Mouse (Mus musculus) layer of hippocampus, adult 9-10 months (tissue): ENCODE results near the gene Actr10.

Source experiments
- DNase-seq: peaks from one replicate; pipeline ENCODE4 v3.0.0; 2022; ENCODE audit warnings: low spot score

Actr10 gene

DNA sequence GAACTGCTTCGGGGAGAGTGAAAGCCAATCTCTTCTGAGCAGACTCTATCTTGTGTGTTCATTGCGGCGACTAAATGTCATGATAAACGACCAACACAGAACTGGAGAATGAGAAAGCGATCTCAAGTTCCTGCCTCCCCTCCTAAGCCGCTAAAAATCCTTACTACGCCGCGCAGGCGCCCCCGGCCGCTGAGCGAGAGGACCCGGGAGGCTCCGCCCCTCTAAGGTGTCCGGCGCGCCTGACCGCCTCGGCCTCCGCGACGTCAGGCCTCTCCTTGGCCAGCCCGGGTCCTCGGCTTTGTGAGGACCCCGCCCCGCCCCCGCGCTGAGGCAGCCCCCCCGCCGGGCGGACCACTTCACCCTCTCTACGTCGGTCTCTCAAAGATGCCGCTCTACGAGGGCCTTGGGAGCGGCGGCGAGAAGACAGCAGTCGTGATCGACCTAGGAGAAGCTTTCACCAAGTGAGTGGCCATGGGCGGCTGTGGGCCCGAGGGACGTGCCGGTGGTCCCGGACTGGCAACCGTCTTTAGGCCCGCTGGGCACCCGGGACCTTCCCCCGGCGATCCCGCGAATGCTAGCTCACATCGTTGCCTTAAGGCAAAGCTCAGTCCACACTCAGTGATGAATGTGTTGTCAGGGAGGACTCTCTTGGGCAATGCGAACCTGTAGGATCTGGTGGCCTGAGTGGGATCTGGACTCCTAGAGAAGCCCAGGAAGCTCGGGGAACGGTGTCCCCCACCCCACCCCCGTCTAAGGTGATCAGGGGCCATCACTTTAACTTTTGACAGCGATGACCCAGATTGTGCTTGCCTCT, at the start of gene Actr10:
Gene Actr10, plus strand, starts transcription at position 287 of the 814 bp plus-strand sequence.
- DNase-seq: peak; percentile 55

DNA sequence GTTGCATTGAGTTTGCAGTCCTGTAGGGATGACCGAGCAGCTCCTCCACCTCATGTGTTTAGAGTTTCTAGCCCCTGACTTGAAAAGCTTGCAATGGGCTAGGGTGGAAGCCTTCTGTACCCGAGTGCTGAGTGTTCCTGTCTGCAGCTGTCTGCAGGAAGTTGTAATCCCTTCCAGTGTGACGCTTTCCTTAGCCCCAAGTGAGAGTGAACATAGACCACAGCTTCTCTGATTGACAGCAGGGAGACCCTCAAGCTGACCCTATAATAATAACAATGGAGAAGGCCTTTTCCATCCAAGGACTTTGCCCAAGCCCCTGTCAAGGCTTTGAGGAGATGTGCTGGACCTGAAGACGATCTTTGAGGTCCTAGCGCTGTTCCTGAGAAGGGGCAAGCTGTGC, 47.3 kb upstream of the Actr10 start:
- no peak for DNase-seq

DNA sequence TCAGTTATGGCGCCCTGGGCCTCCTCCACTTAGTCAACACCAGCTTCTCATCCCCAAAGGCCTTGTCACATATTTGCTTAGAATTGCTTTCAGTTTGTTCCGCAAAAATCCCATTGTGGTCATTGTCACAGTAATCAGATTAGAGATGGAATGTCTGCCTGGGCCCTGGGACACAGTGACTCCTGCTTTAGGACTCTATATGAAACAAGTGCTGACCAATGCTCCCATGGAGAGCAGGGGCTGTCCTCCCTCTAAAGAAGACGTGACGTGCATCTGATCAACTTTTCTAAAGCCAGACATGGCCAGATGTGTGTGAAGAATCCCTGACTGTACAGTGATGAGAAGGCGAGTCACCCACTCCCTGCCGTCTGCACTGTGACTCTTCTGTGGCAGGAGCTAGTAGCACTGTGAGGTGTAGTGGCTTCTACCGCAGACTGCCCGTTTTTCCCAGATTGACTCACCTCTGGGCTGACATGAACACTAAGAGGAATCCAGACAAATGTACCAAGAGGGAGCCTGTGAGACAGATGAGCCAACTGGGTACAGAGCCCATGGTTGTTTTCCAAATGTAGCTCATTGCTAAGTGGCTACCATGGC, 46.7 kb upstream of the Actr10 start:
- no peak for DNase-seq

DNA sequence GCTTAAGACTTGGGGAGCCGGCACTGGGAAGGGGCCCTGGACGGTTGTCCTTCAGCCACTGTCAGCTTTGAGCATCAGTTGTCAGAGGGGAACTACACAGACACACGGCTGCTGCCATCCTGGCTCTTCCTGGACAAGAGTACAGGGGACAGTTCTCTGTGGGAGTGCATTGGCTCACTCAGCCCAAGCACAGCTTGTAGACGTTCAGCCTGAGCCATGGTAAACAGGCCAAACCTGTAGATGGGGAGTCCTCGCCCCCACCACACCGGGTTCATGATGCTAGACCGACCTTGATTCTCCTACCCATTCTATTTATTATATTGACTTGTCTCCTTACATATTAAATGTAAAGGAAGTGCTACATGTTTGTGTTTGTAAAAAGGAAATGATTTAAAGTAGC, 42.4 kb upstream of the Actr10 start:
- DNase-seq: no peak

DNA sequence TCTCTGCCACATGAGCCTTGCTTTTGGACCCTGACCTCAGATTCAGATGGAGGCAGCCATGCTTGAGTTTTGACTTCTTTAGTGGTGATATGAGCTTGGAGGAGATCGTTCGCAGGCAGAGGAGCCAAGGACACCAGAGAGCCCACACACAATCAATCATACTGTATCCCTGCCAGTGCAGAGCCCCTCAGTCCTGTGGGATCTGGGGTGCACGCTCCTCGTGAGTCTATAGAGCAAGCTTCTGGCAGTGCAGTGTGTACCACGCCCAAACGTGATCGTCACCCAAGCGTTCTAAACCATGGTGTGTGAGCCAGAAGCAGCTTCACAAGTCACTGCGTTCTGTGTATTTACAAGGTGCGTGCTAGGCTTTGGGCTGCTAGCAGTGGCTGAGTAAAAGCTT, 41.6 kb upstream of the Actr10 start:
- DNase-seq: no peak

DNA sequence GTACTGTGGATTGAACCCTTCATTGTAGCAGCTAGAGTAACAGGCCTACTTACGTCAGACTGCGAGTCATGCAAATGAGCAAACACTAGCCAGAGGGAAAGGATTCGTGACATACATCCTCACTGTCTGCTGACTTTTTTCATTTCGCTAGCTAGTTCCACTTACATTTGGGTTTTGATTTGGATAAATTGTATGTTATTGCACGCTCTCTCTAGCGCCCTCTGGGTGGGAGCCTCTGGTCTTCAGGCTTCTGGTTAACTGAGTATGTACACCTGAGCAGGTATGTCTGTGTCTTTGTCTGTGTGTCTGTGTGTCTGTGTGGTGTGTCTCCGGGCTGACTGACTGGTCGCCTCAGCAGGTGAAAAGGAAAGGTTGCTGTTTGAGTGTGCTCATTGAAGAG, 40.2 kb upstream of the Actr10 start:
- DNase-seq: no peak

DNA sequence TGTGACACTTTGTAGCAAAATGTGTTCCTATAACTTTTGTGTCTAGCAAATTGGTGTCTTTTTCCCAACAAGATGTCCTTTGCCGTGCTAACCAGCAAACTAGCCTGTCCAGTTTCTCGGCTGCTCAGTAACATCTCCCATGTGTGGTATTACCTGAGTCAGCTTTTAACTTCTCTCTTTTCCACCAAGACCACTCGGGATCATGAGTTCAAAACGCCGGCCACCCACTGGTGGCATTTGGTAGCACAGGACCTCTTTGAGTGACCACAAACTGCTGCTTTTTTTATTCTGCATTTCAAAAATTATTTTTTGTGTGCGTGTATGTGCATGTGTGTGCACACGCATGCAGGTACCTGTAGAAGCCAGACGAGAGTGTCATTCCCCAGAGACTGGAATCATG, 39.2 kb upstream of the Actr10 start:
- DNase-seq: no peak

DNA sequence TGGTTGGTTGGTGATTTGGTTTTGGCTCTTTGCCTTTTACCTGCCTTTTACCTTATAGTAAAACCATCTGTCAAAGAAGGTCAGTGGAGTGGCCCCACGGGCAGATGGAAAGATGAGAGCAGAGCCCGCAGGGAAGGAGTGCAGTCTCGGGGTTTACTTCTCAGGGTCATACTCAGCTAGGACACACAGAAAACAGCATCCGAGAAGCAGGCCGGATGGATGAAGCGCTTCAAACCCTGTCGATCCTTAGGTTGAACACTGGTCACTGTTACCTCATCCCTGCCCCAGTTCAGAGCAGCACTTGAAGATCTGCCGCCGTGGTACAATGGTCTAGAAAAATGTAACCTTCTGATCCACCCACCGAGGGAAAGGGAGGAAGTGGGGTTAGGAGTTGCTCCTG, 33.2 kb upstream of the Actr10 start:
- DNase-seq: no peak

DNA sequence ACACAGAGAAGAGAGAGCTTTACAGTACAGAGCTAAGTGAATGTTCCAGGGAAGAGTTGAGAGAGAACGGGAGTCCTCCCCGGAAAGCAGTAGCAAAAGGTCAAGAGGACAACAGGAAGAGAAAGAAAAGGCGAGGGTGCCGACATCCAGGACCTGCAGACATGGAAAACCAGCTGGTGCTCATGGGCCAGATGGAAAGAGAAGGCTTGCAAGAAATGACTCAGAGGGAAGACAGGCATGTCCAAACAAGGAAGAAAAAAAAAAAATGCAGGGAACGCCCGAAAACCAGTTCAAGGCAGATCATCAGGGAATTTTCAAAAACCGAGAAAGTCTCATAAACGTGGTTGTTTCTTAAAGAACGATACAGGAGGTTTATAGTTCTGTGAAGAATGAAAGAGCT, 30.8 kb upstream of the Actr10 start:
- no peak for DNase-seq

DNA sequence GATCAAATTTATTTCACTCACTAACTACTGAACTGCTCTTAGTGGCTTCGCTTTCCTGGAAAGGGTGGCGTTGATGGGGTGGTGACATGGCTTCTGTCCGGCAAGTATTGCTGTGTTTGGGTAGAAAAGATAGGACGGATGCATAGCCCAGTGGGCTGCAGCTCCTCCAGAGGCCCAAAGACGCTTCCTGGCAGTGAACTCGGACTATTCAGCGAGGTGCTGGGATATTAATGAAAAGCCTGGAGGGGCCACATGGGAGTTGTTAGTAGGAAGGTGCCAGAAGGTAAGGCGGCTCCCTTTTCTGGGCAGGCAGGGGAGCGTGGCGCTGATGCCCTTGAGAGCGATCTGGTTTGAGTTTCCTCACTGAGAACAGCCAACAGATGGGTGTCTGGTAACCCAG, 30.0 kb upstream of the Actr10 start:
- no peak for DNase-seq

DNA sequence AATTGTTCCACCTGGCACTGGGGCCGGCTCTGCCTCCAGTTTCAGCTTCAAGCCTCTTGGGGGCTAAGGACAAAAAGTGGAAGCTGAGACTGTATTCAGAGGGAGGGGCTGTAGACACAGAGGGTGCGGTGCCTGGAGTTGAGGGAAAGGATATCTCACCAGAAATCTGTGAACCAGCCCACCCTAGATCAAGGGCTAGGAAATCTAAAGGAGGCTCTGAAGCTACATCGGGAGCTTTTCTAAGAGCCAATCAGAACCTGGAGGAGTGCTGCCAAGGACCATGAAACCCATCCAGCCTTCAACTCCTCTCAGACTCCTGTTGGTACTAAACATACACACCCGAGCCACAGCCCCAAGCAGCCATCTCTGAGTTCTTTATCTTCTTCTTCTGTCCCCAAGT, 29.6 kb upstream of the Actr10 start:
- DNase-seq: no peak

DNA sequence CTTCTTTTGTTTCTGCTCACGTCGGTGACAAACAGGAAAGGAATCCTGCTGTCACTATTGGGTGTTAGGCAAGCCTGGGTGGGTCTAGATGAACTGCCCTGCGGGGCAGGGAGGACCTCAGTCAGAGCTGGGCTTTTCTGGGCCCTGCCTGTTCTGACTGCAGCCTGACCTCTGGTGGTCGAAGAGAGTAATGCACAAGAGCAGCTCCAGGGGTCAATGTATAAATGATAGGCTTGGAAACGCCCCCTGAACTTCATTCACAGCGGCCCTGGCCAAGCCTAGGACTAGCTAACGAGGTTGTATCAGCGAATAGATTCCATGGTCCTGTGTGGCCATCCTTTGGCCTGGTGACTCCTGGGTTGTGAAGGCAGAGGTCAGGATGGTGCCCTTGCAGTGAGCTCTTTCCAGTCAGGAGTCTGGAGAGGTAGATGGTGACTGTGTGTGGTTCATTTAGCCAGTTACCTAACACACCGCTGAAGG, 27.4 kb upstream of the Actr10 start:
- peak; percentile 53 for DNase-seq

DNA sequence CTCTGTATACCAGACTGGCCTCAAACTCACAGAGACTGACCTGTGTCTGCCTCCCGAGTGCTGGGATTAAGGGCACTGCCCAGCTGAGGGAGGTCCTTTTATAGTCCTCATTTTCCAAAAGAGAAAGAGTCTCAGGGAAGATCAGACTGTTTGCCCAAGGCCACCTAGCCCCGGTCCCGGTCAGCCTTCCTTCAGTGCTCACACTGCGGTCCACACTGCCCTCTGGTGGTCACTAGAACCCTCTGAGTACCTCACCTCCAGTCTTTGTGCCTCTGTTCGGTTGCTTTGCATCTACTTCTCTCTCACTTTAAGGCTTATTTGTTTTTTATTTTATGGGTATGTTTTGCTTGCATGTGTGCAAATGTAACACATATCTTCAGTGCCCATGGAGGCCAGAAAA, 26.6 kb upstream of the Actr10 start:
- DNase-seq: no peak

DNA sequence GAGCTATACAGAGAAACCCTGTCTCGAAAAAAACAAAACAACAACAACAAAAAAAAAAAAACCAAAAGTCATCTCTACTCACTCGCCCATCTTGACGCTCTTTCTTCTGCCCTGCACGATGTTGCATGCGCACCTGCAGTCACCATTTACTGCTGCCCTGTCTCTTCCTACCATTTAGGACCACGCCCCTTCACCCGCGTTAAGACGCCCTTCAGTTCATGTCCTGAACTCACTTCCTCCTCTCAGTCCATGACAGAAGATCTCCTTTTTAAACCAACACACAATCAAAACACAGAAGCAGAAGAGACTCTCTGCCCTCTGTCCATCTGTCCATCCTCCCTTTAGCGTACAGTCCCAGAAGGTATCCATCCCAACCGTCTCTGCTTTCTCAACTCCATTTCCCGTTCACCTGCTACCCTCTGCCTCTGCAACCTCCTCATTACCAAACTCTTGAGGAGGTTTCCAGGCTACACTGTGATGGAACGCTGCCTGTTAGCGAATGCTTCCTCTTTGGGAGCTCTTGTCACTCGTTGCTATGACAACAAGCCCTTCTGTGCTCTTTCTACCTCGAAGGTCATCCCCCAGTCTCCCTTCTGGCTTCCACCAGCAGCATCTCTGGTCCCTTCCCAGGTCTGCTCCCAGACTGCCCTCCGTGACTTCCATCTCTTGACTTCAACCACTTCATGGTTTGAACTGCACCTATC, 25.8 kb upstream of the Actr10 start:
- DNase-seq: no peak

DNA sequence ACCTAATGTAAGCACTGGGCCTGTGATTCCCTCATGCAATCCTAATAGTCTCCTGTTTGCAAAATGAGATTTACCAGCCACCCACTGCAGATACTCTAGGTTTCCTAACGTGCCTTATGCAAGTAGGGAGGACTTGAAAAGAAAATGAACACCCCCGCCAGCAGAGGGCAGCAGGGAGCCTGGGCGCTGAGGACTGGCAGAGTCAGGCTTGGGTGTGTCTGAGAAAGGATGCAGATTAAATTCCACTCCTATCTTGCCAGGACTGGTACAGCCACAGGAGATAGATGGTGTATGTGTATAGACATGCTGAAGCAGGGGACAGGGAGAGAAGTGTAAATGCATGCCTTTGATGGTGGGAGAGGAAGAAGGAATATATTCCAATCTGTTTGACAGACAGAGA, 24.2 kb upstream of the Actr10 start:
- no peak for DNase-seq

DNA sequence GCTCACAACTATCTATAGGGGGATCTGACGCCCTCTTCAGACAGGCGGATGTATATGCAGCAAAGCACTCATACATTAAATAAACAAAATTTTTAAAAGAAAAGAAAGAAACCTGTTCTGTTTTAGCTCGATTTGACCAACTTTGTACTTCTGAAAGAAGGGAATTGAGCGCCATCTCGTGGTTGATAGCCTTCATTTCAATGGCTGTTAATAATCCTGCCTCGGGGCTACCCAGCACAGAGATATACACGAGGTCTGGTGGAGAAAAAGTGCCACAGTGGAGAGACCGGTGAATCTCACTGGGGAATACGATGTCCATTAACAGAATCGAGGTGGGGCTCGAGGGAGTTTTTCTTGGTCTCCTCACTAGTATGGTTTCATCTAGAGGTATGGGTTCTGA, 23.3 kb upstream of the Actr10 start:
- no peak for DNase-seq

DNA sequence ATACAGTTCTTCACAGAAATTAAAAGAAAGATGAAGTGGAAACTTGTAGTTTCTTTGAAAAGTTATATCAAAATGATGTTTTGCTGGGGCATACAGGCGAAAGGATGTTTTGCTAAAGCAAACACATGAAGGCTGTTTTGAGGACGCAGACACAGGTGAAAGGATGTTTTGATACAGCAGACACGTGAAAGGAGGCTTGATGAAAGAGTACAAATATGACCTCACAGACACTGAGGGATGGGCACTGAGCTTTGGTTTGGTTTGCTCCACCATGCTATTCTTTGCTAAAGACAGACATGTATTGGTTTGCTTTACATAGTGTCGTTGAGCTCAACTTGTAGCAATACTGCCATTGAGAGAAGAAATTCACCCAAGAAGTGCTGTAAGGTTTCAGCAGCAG, 7.9 kb upstream of the Actr10 start:
- no peak for DNase-seq

DNA sequence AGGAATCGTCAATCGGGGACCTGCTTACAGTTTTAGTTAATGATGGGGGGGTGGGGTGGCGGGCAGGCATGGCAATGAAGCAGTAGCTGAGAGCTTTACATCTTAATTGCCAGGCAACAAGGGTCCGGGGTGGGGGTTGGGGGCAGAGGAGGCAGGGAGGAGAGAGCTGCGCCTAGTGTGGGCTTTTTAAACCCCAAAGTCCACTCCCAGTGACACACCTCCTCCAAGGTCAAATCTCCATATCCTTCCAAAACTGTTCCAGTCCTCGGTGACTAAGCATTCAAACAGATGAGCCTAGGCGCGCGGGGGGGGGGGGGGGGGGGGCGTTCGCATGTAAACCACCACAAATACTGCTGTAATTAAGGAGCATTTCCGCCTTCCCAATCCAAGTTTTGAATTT, 507 bp upstream of the Actr10 start:
- DNase-seq: no peak

DNA sequence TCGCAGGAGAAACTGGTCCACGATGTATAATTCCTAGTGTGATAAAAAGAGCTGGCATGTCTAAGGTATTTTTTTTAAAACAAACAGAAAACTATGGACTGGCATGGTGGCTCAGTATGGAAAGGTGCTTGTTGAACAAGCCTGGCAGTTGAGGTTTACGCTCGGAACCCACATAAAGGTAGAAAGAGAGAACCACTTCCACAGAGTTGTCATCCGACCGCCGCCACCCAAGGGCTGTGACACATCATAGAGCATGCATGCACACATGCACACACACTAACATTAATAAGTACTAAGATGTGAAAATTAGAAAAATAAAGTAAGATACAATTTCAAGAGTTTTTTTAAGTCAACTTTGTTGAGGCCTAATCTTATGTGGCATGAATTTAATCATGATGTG, 3.1 kb downstream of the Actr10 start:
- no peak for DNase-seq

DNA sequence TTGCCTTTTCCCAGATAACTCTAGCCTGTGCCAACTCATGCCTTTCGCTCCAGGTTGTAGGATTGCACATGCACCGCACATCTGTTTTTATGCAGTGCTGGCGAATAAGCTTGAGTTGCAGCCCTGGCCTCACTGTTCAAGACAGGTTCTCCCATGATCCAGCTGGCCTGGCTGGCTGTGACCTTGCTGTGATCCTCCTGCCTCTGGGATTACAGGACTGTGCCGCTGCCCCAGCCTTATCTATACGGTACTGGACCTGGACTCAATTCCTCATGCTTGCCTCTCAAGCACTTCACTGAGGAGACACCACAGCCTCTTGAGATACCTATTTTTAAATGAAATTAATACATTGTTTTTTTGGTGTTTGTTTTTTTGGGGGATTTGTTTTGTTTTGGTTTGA, 6.5 kb downstream of the Actr10 start:
- DNase-seq: no peak

DNA sequence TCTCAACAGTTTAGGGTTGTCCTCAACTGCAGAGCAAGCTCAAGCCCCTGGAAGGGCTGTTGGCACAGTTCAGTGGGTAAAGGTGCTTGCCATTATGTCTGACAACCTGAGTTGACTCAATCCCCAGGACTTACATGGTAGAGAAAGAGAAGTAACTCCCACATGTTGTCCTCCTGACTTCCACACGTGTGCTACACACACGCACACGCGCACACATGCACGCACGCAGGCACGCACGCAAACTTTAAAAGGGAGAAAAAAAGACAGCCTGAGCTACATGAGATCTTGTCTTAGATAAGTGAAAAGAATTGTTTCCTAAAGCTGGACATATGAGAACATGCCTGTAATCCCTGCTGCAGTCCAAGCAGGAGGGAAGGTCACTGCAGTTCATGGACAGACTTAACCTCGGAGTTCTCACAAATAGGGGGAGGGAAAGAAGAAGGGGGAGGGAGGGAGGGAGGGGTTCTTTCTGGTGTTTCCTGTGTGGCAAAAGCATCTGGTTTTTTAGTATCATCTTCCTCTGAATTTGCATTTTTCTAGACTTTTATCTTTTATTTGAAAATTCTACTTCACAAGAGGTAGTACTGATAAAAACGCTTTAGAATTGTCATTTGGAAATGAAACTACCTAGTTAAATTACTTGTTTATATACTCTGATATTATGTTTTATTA, 9.1 kb downstream of the Actr10 start:
- no peak for DNase-seq

DNA sequence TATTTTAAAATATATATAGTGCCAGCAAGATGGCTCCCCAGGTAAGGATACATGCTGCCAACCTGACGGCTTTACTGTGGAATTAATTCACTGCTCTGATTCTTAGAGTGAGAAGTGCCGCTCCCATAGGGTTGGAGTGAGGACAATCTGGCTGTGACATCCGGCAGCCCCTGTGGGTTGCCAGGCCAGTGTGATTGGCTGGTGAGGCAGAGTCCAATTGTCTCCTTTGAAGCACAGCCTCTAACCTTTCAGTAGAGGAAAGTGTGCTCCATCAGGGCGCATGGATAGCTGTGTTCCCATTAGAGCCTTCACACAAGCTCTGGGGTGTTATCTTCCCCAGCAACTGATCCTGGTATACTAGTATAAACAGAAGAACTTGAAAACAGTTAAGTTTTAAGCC, 21.0 kb downstream of the Actr10 start:
- no peak for DNase-seq

DNA sequence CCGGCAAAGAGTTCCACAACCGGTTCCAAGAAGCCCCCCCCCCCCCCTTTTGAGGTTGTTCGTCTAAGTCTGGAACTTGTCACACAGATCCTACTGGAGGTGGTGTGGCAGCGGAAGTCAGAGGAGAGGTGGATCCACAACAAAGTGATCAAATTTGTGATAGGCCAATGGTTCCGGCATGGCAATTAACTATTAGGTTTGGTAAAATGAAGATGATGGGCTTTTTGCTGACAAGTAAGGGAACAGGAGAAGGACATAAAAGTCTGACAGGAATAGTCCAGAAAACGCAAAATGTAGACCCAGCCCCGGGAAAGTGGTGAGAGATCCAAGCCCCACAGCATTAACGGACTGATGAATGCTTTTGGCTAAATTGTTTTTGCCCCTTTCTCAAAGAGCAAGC, 29.9 kb downstream of the Actr10 start:
- DNase-seq: no peak
